Mouse (Mus musculus) left cerebral cortex, postnatal 25 days (tissue): ENCODE data around the gene 1810055G02Rik. TPM values are rescaled to one million over a fixed set of nuclear protein-coding genes. Genes with fewer than 3 reads are reported as not detected.

ENCODE experiments used
- DNase-seq, 2 experiments: peaks; one replicate each; pipeline ENCODE4 v3.0.0; 2022; ENCODE audit warnings: low spot score in 2 of 2, mixed read lengths in 1 of 2
- intact Hi-C: fragments of 180-260 bp; cut with DNase I; formaldehyde crosslinking; loops from one replicate; pipeline ENCODE4 v1.15.1; 2025
- total RNA-seq, 2 experiments: library from RNA; stranded (reverse); gene quantifications; 2 replicates each; pipeline ENCODE4 v1.2.3; 2021

Gene 1810055G02Rik
- total RNA-seq, 2 experiments from 2014 or later = 35.1 TPM

DNA sequence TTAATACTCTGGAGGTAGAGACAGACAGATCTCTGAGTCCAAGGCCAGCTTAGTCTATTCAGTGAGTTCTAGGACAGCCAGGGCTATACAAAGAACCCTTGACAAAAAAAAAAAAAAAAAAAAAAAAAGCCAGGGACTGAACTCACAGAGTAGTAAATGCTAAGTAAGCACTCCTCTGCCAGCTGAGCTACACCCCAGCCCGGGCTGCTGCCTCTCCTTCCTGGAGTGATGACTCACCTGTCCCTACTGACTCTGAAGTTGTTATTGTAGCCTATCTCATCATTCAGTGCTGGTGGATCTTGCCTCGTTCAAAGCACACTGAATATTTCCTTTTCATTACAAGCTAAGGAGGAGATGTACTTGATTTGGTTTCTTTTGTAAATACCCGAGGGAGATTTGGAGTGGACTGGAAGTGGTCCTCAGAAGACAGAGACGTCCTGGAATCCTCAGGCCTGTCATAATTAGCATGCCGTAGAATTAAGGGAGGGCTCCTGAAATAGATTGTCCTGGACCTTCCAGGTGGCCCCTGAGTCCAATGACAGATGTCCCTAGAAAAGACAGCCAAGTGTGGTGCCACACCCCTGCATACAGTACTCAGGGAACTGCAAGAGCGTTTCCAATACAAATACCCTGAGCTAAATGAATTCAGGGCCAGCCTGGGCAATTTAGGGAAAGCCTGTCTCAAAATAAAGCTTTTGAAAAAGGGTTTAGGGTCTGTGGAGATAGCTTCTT, 15.5 kb upstream of the 1810055G02Rik start:
- peak in 1 of 2 experiments; percentile 38 for DNase-seq
- intact Hi-C loops = no loop called here

DNA sequence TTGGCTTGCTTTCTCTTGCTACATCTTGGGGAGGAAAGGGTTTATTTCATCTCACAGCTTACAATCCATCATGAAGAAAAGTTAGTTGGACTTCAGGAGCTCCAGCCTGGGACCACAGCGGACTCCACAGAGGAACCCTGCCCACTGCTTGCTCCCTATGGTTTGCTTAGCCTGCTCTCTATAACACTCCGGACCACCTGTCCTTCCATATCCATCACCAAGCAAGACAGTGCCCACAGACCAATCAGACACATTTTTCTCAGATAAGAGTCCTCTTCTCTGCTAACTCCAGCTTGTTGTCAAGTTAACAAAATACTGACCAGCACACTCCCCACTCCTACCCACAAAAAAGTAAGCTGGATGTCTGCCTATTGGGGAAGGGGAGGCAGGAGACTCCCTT, 13.6 kb upstream of the 1810055G02Rik start:
- no peak for DNase-seq
- intact Hi-C loops = no loop called here

- no peak for DNase-seq
- intact Hi-C loops = loop anchor here (5.0 kb wide), 1 partner anchor 113 kb away; no protein-coding TSS in a partner anchor
These were observed 13.1 kb upstream of the 1810055G02Rik start for GRCm38 (mm10) chr19:3695006-3695405.

DNA sequence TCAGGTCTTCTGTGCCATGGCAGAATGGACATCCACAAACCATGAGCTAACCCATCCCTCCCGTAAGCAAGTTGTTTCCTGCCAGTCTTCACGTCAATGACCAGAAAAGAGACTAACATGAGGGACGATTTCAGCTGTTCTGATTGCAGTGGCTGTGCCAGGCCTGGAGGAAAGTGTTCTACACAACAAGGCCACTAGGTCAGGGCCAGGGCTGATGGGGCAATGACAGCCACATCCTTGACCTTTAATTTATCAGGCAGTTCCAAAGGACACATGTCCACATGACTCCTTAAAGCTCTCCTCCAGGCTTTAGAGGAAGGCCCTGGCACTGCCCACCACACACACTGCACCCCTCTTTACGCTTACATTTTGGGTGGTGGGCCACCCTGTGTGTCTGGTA, 12.6 kb upstream of the 1810055G02Rik start:
- intact Hi-C loops = loop anchor here (5.0 kb wide), 1 partner anchor 113 kb away; no protein-coding TSS in a partner anchor
- DNase-seq = no peak

DNA sequence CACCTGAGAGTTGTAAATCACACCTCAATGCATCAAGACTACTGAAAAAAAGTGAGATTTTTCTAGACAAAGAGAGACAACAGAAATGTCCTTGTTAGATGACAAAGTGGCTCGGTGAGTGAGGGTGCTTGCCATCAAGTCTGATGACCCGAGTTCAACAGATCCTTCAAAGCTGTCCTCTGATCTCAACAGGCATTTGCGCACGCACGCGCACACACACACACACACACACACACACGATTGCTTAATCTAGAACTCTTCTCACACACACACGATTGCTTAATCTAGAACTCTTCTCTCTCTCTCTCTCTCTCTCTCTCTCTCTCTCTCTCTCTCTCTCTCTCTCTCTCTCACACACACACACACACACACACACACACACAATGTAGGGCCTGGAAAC, 12.1 kb upstream of the 1810055G02Rik start:
- intact Hi-C loops = loop anchor here (5.0 kb wide), 1 partner anchor 114 kb away; no protein-coding TSS in a partner anchor
- DNase-seq = no peak

DNA sequence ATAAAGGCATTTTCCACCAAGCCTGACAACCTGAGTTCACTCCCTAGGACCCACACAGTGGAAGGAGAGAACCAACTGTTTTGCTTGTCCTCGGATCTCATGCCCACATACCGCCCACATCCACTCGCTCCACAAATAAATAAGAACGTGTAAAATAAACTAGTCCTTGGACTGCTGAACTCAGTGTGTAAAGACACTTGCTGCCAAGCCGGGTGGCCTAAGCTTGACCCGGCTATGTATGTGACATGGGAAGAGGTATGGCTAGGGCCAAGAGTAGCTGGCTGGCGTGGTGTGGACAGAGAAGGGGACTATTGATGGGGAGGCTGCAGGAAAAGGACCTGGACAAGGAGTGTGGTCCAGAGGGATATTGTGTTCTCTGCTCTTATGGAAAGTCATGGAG, 10.1 kb upstream of the 1810055G02Rik start:
- intact Hi-C loops = loop anchor here (5.0 kb wide), 1 partner anchor 116 kb away; no protein-coding TSS in a partner anchor
- no peak for DNase-seq

- peak; percentile 62 to 74 for DNase-seq
- intact Hi-C loops = loop anchor here (5.0 kb wide), 2 partner anchors 77 to 117 kb away; no protein-coding TSS in a partner anchor
These were observed 8.3 kb upstream of the 1810055G02Rik start for GRCm38 (mm10) chr19:3699508-3700438.

- intact Hi-C loops = loop anchor here (5.0 kb wide), 1 partner anchor 80 kb away; no protein-coding TSS in a partner anchor
These were observed 5.6 kb upstream of the 1810055G02Rik start for GRCm38 (mm10) chr19:3702460-3702859.

DNA sequence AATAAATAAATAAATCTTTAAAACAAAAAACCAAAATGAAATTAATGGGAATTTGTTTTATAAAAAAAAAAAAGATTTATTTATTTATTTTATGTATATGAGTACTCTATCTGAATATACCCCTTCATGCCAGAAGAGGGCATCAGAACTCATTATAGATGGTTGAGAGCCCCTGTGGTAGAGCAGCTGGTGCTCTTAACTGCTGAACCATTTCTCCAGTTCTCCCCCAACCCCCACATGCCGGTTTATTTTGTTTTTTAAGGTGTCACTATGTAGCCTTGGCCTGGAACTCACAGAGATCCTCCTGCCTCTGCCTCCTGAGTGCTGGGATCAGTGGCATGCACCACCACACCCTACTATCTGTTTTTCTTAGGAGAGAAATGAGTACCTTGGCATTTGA, 1.8 kb upstream of the 1810055G02Rik start:
- intact Hi-C loops = loop anchor here (5.0 kb wide), 1 partner anchor 129 kb away; the partner anchor contains the start of gene Ppp6r3
- DNase-seq = no peak

More at GRCm38 (mm10) chr19:3702460-3702859, 5.6 kb upstream of the 1810055G02Rik start:
- DNase-seq = no peak

DNA sequence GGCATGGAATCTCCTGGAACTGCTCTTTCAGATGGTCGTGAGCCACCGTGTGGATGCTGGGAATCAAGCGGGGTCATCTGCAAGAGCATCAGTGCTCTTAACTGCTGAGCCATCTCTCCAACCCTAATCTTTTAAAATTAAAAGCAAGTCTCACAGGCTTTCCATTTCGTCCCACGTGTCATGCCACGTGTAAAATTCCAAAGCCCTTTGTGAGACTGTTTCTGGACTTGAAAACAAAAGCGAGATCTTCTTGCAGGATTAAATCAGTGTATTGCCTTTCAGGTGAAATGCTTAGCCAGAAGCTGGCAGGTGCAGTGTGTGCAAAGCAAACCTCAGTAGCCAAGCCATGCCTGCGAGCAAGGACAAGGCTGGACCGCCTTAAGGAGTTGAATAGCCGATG, 540 bp upstream of the 1810055G02Rik start:
- no peak for DNase-seq
- intact Hi-C loops = loop anchor here (5.0 kb wide), 1 partner anchor 130 kb away; the partner anchor contains the start of gene Ppp6r3

GRCm38 (mm10) chr19:3709013-3709787, 1.1 kb downstream of the 1810055G02Rik start:
- intact Hi-C loops = loop anchor here (5.0 kb wide), 1 partner anchor 132 kb away; the partner anchor contains the start of gene Ppp6r3
- DNase-seq = no peak

DNA sequence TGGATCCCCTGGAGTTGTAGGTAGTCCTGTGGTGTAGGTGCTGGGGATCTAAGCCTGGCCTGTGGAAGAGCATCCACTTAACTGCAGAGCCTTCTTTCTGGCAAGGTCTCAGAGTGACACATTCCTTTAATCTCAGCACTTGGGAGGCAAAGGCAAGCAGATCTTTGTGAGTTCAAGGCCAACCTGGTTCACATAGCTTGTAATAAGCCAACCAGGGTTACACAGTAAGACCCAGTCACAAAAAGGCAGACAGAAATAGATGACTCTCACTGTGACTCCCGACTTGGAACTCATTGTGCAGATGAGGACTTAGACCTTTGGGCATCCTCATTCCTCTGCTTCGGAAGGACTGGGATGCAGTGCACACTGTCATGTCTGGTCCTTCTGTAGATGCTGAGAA, 2.3 kb downstream of the 1810055G02Rik start:
- intact Hi-C loops = no loop called here

GRCm38 (mm10) chr19:3714381-3714780, 6.3 kb downstream of the 1810055G02Rik start:
- DNase-seq = peak in 1 of 2 experiments; percentile 23
- intact Hi-C loops = no loop called here

More for the DNA sequence above, 2.3 kb downstream of the 1810055G02Rik start:
- no peak for DNase-seq

GRCm38 (mm10) chr19:3718481-3719361, 10.6 kb downstream of the 1810055G02Rik start:
- intact Hi-C loops = no loop called here
- DNase-seq = peak; percentile 69 to 73

DNA sequence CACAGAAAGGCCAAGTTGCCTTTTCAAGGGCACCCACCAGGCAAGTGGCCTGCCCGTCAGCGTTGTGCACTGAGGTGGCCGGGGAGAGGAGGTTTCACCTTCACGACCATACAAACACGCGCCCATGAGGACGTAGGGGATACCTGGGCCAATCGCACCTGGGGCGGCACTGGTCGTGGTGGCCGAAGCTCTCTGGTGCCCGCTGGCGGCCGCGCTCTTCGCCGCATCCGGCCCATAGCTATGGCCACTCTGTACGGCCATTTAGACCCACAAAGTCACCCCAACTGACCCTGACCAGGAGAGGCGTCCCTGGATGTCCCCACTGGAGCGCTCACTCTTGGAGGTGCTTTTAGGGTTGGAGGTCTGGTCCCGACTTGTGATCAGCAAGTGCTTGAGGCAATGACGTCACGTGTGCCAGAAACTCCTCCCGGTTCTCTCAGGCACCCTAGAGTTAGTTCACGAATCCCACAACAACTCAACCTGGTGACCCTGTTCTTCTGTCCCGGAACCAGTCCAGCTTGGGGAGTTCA, 11.3 kb downstream of the 1810055G02Rik start:
- intact Hi-C loops = no loop called here
- DNase-seq = peak; percentile 62 to 76

GRCm38 (mm10) chr19:3723170-3723569, 15.1 kb downstream of the 1810055G02Rik start:
- intact Hi-C loops = loop anchor here (5.0 kb wide), 1 partner anchor 44 kb away; the partner anchor contains the start of gene Kmt5b

GRCm38 (mm10) chr19:3723904-3724303, 15.8 kb downstream of the 1810055G02Rik start:
- intact Hi-C loops = loop anchor here (5.0 kb wide), 1 partner anchor 43 kb away; the partner anchor contains the start of gene Kmt5b
- no peak for DNase-seq

More at GRCm38 (mm10) chr19:3723170-3723569, 15.1 kb downstream of the 1810055G02Rik start:
- no peak for DNase-seq
